Mouse (Mus musculus) adrenal gland, postnatal 36 days (tissue): ENCODE data around the gene Klf13. TPM values are rescaled to one million over a fixed set of nuclear protein-coding genes. Genes with fewer than 3 reads are reported as not detected.

Experiments used
- DNase-seq, 2 experiments: peaks; one replicate each; pipeline ENCODE4 v3.0.0; 2021; ENCODE audit warnings: mixed read lengths in 1 of 2
- total RNA-seq, 2 experiments: library from RNA; stranded (reverse); gene quantifications; 2 replicates each; pipeline ENCODE4 v1.2.3; 2021

Klf13 gene
- total RNA-seq, 2 experiments from 2014 or later: 73.9 to 77.8 TPM

DNA sequence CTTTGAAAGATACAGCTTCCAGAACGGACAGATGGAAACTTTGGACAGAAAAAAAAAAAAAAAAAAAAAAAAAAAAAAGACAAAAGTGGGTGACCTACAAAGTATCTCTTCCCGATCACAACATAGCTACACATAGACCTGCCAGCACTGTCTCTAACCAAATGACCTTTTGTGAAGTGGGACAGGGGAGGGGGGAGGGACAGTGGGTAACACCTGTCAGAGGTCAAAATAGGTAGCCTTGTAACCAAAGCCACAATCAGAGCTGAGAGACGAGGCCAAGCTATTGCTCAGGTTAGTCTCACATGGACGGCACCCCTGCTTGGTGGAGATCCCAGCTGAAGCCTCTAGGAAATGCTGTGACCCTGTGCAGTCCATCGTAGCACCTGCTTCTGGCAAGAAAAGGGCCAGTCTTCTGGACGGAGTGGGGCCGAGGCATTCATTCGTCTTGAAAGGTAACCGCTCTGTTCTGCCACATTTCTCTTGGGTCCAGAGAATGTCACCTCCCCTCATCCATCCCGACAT, 51.1 kb downstream of the Klf13 start:
- no peak for DNase-seq

DNA sequence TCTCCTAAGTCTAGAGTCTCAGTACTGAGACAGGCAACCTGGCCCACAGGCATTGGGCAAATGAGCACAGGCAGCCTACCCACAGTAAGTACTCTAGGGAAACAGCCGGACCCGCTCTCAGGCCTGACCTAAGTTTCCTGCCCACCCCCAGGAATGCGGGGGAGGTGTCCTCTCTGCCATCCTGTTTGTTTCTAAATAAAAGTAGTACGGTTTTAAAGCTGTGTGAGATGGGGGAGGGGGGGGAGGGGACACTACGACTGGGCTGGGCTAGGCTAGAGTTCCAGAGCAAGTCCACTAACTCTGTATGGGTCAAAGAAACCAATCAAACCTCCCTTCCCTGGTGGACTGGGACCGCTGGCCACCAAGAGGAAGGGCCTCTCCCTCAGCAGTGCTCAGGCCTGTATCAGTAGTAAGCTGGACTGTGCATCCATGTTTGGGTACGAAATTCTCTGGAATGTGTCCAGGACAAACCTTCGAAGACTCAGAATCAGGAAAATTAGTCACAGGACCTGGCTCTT, 51.6 kb downstream of the Klf13 start:
- DNase-seq: peak in 1 of 2 experiments; percentile 55

GRCm38 (mm10) chr7:63885025-63885424, 53.7 kb downstream of the Klf13 start:
- DNase-seq: no peak

- DNase-seq: no peak
Observed at GRCm38 (mm10) chr7:63882739-63883138, 56.0 kb downstream of the Klf13 start.

DNA sequence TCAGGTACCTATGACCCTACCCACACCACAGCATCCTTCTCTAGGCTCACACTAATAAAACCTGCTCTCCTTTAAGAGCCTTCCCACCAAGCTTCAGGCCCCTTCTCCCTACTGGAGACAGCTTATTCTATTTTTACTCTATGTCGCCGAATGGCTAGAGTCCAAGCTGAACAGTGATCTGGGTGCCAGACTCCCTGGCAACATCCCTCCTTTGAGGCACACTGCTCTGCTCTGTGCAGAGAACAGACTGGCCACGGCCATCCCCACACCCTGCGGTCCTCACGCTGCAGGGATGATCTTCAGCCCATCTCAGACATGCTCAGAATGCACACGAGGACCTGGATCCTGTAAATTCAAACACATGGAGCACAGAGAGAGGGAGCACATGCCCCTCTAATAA, 59.1 kb downstream of the Klf13 start:
- no peak for DNase-seq

DNA sequence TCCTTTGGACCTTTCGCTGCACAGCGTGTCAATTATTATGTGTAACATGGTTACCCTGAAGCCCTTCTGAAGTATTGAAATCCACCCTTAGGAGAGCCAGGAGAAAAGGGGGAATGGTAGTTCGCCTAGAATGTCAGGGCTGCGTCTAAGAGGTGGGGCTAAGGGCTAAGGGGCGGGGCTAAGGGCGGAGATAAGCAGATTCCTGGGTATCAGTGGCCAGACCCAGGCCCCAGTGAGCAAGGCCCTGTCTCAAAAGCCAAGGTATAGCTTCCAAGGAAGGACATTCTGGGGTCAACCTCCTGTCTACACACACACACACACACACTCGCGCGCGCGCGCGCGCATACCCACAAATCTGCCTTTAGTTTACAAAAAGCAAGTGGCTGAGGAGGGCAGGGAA, 61.1 kb downstream of the Klf13 start:
- no peak for DNase-seq

DNA sequence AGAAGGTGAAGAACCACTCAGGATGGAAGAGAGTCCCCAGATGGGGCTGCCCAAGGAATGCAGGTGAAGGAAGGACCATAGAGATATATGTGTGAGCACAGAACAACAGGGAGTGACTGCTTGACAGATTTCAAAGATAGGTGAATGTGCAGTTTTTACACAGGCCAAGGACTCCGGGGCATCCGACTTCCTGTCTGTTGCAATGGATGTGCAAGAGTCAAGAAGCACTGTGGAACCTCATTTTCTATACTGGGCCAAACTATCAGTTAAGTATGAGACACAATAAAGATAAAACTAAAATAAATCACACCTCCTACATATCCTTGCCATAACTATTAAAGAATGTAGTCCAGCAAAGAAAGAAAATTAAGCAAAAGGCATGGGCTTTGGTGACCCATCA, 62.1 kb downstream of the Klf13 start:
- DNase-seq: no peak

DNA sequence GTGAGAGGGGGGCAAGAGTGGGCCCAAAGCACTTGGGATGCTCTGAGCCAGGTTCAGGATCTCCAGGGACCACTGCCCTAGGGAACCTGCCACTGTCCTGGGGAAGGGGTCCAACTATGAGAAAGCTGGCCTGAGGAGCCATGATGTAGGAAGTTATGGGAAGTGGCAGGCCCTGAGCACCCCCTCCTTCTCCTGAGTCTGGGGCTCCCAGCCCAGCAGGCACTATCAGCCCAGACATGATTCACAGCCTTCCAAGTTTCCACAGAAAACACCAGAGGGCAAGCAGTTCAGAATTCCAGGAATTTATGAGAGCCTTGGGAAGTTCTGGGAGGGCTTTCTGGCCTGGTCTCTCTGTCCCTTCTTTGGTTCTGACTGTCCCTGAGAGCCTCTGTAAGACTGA, 63.0 kb downstream of the Klf13 start:
- DNase-seq: no peak

DNA sequence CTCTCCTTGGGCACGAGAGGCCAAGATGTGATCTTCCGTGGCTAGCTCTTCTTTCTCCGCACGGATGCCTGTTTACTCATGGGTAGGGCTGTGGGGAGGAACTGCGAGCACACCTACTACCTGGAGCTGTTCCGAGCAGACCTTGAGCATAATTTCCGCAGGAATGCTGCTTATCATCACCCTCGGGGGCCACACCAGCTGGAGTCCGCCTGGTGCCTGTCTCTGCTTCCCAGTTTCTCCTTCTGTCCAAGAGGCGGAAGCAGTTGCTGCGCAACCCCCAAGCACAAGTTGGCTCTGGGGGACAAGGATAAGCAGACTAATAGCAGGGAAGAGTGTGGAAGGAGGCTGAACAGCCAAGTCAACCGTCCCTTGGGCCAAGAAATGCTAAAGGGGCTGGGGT, 64.8 kb downstream of the Klf13 start:
- DNase-seq: no peak

DNA sequence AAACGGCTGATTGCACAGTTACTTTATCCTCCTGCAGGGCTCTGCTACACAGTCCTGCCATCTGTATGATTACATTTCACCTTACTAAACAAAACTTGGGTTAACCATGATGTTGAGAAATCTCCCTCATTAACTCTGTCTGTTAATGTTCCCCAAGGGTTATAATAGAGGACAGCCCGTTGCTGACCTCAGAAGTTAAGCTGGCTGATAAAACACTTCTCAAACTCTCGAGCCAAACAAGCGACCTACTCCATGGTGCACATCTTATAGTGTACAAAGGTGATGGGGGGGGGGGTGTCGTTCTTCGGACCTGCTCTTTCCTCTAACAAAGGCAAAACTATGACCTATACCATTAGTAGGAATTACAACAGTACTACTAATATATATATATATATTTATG, 67.0 kb downstream of the Klf13 start:
- no peak for DNase-seq

DNA sequence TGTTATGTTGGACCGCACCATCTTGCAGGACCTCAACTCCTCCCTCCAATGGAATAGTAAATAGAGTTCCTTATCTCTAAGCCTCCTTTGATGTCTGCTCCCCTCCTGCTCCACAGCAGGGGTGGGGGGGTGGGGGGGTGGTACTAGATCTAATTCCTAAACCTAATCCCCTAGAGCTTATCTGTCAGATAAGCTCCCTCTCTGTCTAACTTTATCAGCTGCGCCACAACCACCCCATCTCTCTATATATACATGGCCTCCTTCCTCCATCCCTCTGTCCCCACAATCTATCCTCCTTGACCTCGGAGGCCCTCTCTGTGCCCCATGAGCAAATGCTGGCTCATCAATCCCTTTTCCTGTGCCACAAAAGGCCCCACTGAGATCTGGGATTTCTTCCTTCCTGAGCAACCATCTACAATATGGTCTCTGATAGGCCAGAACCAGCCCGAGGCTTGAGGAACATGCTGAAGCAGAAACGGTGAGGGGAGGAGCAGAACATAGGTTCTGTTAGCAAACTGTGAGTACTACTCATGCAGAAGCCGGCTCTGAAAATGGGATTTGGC, 70.3 kb downstream of the Klf13 start:
- DNase-seq: no peak

DNA sequence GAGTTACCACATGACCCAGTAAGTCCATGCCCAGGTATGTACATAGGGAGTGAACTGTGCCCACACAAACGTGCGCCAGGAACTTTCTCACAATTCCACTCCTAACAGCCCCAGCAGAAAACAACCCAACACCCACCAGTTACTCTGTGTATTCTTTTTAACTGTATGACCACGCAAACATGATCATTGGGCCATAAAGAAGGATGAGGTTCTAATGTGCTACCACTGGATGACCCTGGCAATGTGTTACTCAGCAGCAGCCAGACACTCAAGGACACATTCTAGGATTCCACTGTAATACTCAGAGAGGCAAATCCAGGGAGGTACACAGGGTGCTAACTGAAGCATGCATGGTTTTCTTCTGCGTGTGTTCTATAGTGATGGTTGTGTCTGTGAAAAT, 72.8 kb downstream of the Klf13 start:
- DNase-seq: peak; percentile 34 to 44

DNA sequence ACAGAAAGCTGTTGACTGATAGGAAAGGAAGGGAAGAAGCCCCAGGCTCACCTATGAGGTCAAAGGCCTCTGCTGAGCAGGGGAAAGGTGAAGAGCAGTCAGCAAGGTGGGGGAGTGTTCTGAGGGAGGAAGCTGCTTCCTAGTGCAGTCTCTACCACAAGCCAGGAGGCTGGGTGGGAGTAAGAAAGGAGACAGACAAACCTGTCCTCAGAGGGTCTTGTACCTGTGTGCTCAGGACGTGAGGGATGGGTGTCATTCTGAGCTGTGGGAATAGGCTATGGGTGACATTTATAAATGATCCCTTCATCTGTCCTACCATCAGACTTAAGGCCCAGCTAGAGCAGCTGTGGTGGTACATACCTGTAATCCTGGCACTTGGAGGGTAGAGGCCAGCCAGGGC, 75.7 kb downstream of the Klf13 start:
- no peak for DNase-seq

DNA sequence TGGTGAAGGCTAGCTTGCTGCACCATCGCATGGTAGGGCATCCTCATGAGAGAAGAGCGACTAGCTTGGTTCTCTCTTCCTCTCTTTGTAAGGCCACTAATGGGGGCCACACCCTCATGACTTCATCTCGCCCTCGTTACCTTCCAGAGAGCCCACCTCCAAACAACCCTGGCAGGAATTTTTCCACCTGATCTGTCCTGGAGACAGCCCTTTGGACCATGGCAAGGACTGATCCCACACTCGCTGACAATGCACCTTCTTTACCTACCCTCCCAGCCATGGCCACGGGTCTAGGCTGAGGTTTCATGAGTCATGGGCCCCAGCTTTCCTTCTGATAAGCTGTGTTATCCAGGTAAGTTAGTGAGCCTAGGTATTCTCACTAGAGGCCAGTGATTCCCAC, 77.6 kb downstream of the Klf13 start:
- no peak for DNase-seq

DNA sequence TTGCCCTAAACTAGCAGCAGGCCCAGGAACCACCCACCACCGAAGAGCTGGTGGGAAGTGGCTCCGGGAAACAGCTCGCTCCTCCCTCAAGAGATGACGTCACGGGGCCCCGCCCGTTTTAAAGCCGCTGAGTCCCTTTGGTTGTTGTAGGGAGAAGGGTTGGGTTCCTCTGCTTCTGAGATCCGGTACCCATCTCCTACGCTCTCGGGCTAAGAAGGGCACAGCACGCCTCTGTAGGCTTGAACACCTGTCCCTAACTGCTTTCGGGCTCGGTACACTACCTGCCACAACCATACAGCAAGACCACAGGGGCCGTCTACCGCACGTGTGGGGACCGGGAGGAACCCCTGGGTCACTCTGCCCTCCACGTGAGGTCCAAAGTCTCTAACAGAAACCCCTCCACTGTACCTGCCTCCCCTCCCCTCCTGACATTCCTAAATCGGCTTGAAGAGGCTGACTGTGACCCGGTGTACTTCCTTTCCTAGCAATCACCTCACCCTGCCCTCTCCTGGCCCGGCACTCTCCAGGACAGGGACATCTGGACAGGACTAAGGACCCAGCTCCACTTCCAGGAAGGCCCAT, 80.1 kb downstream of the Klf13 start:
- peak; percentile 93 to 94 for DNase-seq

DNA sequence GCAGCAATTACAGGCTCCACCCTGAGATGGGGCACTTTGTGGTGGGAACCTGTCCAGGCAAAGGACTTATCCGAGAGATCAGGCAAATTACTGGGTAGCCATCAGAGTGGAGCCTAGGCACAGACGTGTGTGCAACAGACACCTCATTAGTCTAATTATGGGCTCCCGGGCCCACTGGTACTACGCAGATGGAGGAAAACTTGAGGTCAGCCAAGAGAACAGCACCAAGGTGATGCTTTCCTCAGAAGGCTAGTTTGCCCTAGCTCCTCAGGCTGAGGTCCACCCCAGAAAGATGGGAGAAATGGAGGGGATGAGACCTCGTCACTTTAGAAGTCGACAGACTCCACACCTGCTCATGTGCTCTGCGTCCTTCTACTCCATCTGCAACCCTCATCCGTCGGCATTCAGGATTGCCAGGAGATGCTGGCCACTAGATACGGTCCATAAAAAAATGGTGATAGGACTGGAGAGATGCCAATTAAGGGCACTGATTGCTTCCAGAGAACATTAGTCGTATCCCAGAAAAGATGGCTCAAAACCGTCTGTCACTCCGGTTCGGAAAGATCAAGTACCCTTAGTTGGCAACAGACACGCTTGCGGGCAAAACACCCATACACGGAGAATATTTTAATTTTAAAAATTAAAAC, 80.8 kb downstream of the Klf13 start:
- DNase-seq: no peak

DNA sequence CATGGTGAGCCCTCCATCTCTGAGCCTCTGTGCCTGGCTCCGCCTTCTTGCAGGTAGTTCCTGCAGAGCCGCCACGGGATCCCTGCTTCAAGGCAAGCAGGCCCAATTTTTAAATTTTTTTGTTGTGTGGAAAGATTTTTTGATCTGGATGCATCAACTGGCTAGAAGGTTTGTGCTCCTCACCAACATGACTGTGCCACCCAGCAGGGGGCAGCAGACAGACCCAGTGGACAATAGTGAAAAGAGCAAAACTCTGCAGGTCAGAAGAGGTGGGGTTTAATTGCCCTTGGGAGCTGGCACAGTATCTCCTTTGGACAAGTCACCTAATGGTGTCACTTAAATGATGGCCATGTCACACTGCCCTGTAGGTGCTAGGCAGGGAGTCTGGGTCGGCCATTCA, 83.4 kb downstream of the Klf13 start:
- peak; percentile 87 to 94 for DNase-seq

- DNase-seq: peak; percentile 78 to 83
Observed at GRCm38 (mm10) chr7:63851841-63852533, 86.7 kb downstream of the Klf13 start.
